Mouse (Mus musculus): ENCODE measurements around the gene Dvl3.
A peak's percentile ranks its signal among the peaks of the same experiment; 100 is the strongest.

Dvl3 gene

GRCm38 (mm10) chr16:20497980-20498676, 18.7 kb upstream of the Dvl3 start:
- DNase-seq (ENCODE audit: low read depth), result no peak

- peak; percentile 87 for DNase-seq (ENCODE audit: low read depth)
These were observed 17.9 kb upstream of the Dvl3 start, which contains the start of gene Eif2b5 for GRCm38 (mm10) chr16:20498677-20499475. TSS of gene Eif2b5 (plus strand) at chr16:20498817.

- DNase-seq (ENCODE audit: low read depth), result no peak
These were observed 10.8 kb upstream of the Dvl3 start for GRCm38 (mm10) chr16:20506000-20506399.

- DNase-seq (ENCODE audit: low read depth), result no peak
These were observed 7.4 kb upstream of the Dvl3 start for GRCm38 (mm10) chr16:20509349-20509748.

GRCm38 (mm10) chr16:20511277-20511847, 5.4 kb upstream of the Dvl3 start:
- no peak for DNase-seq (ENCODE audit: low read depth)

GRCm38 (mm10) chr16:20516032-20516431, 750 bp upstream of the Dvl3 start:
- no peak for DNase-seq (ENCODE audit: low read depth)

- DNase-seq (ENCODE audit: low read depth), result no peak
These were observed 434 bp downstream of the Dvl3 start for GRCm38 (mm10) chr16:20517216-20517615.

- DNase-seq (ENCODE audit: low read depth), result no peak
These were observed 1.1 kb downstream of the Dvl3 start for GRCm38 (mm10) chr16:20517701-20518374.

- no peak for DNase-seq (ENCODE audit: low read depth)
These were observed 7.1 kb downstream of the Dvl3 start for GRCm38 (mm10) chr16:20523886-20524285.

GRCm38 (mm10) chr16:20528779-20529178, 12.0 kb downstream of the Dvl3 start:
- DNase-seq (ENCODE audit: low read depth), result no peak

- no peak for DNase-seq (ENCODE audit: low read depth)
These were observed 12.6 kb downstream of the Dvl3 start for GRCm38 (mm10) chr16:20529375-20529774.

GRCm38 (mm10) chr16:20530941-20531340, 14.2 kb downstream of the Dvl3 start:
- DNase-seq (ENCODE audit: low read depth), result no peak

- no peak for DNase-seq (ENCODE audit: low read depth)
These were observed 18.0 kb downstream of the Dvl3 start for GRCm38 (mm10) chr16:20534617-20535295.

GRCm38 (mm10) chr16:20535296-20536080, 18.7 kb downstream of the Dvl3 start, which contains the start of gene Ap2m1:
TSS of gene Ap2m1 (plus strand) at chr16:20535478.
- DNase-seq (ENCODE audit: low read depth), result peak; percentile 94

- no peak for DNase-seq (ENCODE audit: low read depth)
These were observed 19.4 kb downstream of the Dvl3 start for GRCm38 (mm10) chr16:20536081-20536665.

GRCm38 (mm10) chr16:20537071-20537471, 20.3 kb downstream of the Dvl3 start:
- DNase-seq (ENCODE audit: low read depth), result peak; percentile 63

GRCm38 (mm10) chr16:20537601-20538320, 21.0 kb downstream of the Dvl3 start:
- DNase-seq (ENCODE audit: low read depth), result no peak

GRCm38 (mm10) chr16:20539649-20540048, 22.9 kb downstream of the Dvl3 start:
- no peak for DNase-seq (ENCODE audit: low read depth)

GRCm38 (mm10) chr16:20540438-20540837, 23.7 kb downstream of the Dvl3 start:
- no peak for DNase-seq (ENCODE audit: low read depth)

GRCm38 (mm10) chr16:20545696-20546095, 28.9 kb downstream of the Dvl3 start:
- DNase-seq (ENCODE audit: low read depth), result no peak
